Mouse (Mus musculus) lung, adult 2 months (tissue): Measurements from ENCODE around the gene Zfhx3. TPM values are rescaled to one million over a fixed set of nuclear protein-coding genes. Genes with fewer than 3 reads are reported as not detected.

Source experiments
- DNase-seq: peaks from one replicate; pipeline ENCODE4 v3.0.0; 2022
- H3K4me1 ChIP-seq: fragments of 200-500 bp; 2 replicates; pipeline ENCODE4 v1.6.1; 2011; ENCODE audit warnings: low read length; ENCODE audit not compliant: control insufficient read depth, insufficient read depth
- H3K4me3 ChIP-seq: fragments of 200-500 bp; replicated peaks from 2 replicates; pipeline ENCODE3; 2011; ENCODE audit warnings: low read depth, mild to moderate bottlenecking, control low read depth, low read length; ENCODE audit errors: extremely low read depth
- CTCF ChIP-seq: fragments of 200-500 bp; IDR thresholded peaks from 2 replicates; pipeline ENCODE4 v1.5.1; 2011; ENCODE audit warnings: mild to moderate bottlenecking, low read length, control low read depth; ENCODE audit not compliant: insufficient read depth
- POLR2A ChIP-seq: fragments of 200-500 bp; IDR thresholded peaks from 2 replicates; pipeline ENCODE4 v1.6.1; 2011; ENCODE audit warnings: low read depth, mild to moderate bottlenecking, control low read depth, low read length, borderline replicate concordance; ENCODE audit errors: extremely low read depth
- WGBS: fragments of 180-500 bp; shearing (Covaris S2); methylation state at CpG from one replicate; pipeline ENCODE4 v1.1.7; 2018; 5-methylcytosine and 5-hydroxymethylcytosine counted together
- polyA plus RNA-seq: library from polyadenylated mRNA; depleted of rRNA; stranded (reverse); fragments of >200 nt; gene quantifications from 2 replicates; pipeline ENCODE4 v1.2.3, GENCODE M21; 2012

The Zfhx3 gene
- polyA plus RNA-seq, 1 experiment: 8.0 TPM

DNA sequence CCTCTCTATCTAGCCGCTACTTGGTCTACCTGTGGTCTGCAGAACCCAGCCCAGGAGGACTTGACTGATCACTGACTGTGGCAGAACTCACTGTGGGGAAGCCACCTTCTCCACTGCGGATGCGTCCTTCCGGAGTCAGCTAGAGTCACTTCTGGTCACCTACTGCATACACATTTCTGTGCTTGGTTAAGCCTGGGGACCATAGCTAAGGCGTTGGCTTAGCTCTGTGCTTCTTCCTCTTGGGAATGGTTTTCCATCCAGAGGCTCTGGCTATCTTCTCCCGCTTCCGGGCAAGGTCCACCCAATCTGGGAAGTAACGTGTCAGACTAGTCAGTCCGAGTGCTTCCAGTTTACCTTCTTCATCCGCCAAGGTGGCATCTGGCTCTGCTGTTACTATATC is 56.4 kb downstream of the Zfhx3 start:
- Histone ChIP-seq H3K4me3 (no peak overlapping the region), H3K4me1 (no peaks in the 10 kb centered on the region)
- DNase-seq: no peak
- WGBS: 83% methylated on average over 10 of the region's 10 CpGs
- no peak for TF ChIP-seq CTCF
- TF ChIP-seq POLR2A: no peak

DNA sequence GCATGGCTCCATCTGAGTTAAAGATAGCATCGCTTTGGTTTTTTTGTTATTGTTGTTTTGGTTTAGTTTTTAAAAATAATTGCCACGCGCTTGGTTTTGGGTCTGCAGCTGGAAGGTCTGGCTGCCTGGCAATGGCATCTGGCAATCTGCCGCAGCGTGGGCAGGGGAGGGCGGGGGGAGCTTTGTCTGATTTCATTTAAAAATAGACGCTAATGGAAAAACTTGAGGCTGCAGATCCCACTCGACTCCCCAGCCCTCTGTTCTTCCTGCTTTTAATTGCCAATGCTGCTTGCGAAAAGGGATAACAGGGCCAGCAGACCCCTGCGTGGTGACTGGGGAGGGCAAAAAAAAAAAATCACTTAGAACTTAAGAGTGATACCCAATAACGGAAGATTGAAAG is 69.1 kb downstream of the Zfhx3 start:
- H3K4me1 ChIP-seq: no peaks in the 10 kb centered on the region
- no peak overlapping the region for H3K4me3 ChIP-seq
- 65% methylated on average over 11 of the region's 11 CpGs for WGBS
- DNase-seq: no peak
- TF ChIP-seq POLR2A (no peak), CTCF (no peak)

DNA sequence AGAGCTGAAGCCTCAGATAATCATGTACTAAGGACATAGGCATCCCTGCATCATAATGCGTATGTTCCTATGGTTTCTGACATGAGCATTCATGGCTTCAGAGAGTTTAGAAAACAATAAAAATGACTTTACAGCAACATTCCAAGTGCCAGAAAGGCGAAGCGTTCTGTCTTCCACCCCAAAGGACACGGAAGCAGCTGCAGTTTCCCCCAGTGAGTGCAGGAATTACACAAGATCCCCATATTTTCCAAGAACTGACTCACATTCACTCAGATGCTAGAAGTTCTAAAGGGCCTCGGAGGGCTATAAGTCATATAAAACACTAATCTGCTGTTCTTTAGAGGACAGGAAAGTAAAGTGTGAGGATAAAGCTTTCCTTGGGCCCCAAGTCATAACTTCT is 75.3 kb downstream of the Zfhx3 start:
- Histone ChIP-seq H3K4me1 (no peaks in the 10 kb centered on the region), H3K4me3 (no peak overlapping the region)
- no peak for TF ChIP-seq POLR2A
- no peak for TF ChIP-seq CTCF
- DNase-seq: no peak
- WGBS: 73% methylated on average over 5 of the region's 5 CpGs

DNA sequence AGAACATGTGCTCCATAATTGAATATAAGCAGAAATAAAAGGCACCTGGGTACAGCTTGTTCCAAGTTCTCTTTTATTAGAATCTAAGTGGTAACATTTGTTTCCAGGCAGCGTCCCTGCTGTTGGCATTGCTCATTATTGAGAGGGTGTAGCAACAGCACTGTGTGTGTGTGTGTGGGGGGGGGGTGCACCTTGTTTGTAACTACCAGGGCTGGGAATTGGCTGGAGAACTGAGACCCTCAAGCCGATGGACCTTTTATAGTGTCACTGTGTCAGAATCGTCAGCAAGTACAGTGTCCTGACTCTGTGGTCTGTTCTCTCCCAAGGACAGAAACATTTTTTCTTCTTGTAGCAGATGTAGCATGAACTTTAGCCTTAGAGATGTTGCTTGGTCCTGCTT is 77.2 kb downstream of the Zfhx3 start:
- WGBS: 82% methylated on average over 3 of the region's 3 CpGs
- no peak for TF ChIP-seq CTCF
- TF ChIP-seq POLR2A: no peak
- Histone ChIP-seq H3K4me3 (no peak overlapping the region), H3K4me1 (no peaks in the 10 kb centered on the region)
- DNase-seq: no peak

DNA sequence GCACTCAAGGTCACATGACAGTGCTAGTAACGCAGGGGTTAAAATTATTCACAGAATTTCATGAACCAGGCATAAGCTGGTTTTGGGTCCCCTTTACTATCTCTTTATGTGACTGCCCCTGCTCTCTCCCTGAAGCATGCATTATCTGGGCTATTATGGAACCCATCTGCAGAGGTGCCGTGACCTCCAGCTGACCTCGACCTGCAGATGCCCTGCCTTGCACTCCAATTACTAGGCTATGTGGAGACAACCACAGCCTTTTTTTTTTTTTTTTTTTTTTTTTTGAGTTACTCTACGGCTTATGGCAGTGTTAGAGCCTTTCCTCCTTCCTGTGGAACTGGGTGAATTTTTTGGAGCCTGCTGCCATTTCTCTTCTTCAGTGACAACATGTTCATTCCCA is 80.0 kb downstream of the Zfhx3 start:
- no peak for TF ChIP-seq CTCF
- no peak for TF ChIP-seq POLR2A
- WGBS: 70% methylated on average over 4 of the region's 4 CpGs
- DNase-seq: no peak
- H3K4me3 ChIP-seq: no peak overlapping the region
- H3K4me1 ChIP-seq: no peaks in the 10 kb centered on the region

DNA sequence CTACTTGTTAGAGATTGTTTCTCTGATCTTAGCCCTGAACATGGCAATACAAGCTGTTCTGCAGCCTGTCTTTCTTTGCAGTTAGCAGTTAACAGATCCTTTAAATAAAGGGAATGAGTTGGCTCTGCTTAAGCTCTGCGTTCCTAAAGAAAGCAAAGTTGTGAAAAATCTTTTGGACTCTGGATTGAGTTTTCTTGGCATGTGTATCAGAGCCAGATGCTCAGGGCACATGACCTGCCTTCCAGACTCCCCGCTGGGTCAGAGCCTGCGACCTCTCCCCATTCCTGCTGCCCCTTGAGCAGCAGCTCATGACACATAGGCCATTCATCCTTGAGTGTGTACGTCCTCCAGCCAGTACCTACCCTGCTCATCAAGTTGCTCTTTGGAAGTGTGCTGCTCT is 81.9 kb downstream of the Zfhx3 start:
- DNase-seq: no peak
- TF ChIP-seq POLR2A (no peak), CTCF (no peak)
- Histone ChIP-seq H3K4me1 (no peaks in the 10 kb centered on the region), H3K4me3 (no peak overlapping the region)
- 49% methylated on average over 4 of the region's 4 CpGs for WGBS

DNA sequence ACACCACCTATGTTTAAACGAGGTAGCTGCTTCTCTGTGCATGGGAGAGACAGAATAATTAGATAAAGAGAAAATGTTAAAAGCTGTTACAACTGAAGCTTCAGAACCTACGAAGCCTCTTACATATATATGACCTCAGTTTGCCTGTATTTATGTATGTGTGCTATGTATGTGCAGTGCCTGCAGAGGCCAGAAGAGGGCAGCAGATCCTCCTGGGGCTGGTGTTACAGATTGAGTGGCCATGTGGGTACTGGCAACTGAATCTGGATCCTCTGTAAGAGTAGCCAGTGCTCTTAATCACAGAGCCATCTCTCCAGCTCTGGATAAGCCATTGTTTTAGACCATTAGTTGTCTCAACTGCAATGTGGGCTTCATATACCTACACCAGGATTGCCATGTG is 82.8 kb downstream of the Zfhx3 start:
- WGBS: 85% methylated on average over 2 of the region's 2 CpGs
- H3K4me1 ChIP-seq: no peaks in the 10 kb centered on the region
- no peak for DNase-seq
- H3K4me3 ChIP-seq: no peak overlapping the region
- TF ChIP-seq CTCF (no peak), POLR2A (no peak)

DNA sequence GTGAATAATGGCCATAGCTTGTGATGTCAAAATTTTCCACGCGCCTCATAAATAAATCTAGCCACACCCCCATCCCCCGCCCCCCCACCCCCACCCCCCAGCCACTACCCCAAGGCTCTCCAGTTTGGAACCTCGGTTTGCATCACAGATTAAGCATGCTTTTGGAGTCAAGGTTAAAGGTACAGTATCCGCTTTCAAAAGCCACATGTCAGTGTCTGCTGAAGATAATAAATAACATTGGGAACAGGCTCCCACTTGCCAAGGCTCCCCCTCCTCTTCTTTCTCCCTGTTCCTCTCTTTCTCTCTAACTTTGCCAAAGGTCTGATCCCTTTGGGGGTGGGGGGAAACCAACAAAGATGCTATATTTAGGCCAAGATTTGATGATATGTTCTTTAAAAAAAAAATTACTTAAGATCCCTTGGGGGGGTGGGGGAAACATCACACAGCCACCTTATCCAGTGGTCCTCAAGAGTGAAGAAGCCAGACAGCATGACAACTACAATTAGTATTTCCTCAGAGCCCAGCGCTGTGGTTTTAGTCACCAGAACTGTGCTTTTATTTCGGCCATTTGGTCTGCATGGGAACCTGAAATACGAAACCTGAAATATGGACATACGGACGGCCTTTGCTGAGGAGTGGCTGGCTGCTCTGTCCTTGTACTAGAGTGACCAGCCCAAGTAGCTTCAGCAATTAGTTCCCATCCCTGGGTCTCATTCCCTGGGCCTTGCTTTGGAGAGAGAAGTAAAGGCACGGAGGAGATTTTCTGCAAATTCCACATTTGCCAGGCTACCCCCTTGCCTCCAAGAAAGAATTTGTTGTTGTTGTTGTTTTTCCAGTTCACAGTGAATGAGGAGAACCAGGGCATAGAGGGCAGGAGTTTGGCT is 84.4 kb downstream of the Zfhx3 start:
- no peak overlapping the region for H3K4me3 ChIP-seq
- H3K4me1 ChIP-seq: no peaks in the 10 kb centered on the region
- TF ChIP-seq CTCF (no peak), POLR2A (no peak)
- no peak for DNase-seq
- WGBS: 52% methylated on average over 11 of the region's 11 CpGs

DNA sequence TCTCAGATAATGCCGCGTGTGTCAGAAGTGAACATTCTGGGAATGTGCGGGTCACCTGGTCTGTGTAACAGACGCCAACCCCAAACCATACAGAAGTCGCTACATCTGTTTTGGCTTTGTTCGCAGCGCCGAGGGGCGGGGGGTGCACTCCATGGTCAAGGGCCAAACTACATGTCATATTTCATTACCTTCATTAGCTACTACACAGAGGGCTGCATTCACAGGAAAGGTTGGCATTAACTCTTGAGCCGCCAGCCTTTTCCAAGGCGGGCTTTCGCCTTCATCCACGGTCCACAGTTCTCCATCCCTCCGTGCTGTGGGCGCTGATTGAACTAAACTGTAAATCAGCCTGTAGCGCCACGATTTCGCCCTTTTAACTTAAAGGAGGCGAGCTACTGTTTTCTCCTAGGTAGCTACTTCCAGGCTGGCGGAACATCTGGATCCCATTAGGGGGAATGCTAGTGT is 85.1 kb downstream of the Zfhx3 start:
- no peak for DNase-seq
- Histone ChIP-seq H3K4me3 (no peak overlapping the region), H3K4me1 (no peaks in the 10 kb centered on the region)
- TF ChIP-seq CTCF (no peak), POLR2A (no peak)
- WGBS: 41% methylated on average over 20 of the region's 20 CpGs

DNA sequence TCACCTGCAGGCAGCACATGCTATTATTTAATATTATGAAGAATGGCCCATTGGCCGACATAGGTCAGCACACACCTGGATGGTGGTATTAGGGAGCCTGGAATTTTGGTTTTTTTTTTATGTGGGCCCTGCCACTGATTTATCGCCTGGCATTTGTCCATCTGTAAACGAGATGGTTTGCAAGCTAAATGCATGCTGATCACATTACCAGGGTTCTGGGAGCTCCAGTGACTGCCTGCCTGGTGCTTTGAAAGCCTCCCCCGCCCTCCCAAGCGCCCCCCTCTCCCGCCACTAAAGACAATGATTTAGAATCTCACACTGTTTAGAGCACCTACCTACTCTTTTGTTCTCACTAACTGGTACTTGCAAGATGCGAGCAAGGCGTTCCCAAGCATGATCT is 86.0 kb downstream of the Zfhx3 start:
- Histone ChIP-seq H3K4me3 (no peak overlapping the region), H3K4me1 (no peaks in the 10 kb centered on the region)
- DNase-seq: no peak
- WGBS: 77% methylated on average over 8 of the region's 8 CpGs
- TF ChIP-seq POLR2A (no peak), CTCF (no peak)
